Mouse (Mus musculus) spleen, adult 2 months (tissue): ENCODE measurements around the gene Jmjd1c.

Experiments
- CTCF ChIP-seq: fragments of 200-500 bp; IDR thresholded peaks from 2 replicates; pipeline ENCODE4 v1.5.1; 2011; ENCODE audit warnings: mild to moderate bottlenecking, inconsistent platforms; ENCODE audit not compliant: insufficient read depth, insufficient read length, insufficient replicate concordance; ENCODE audit errors: extremely low read depth
- POLR2A ChIP-seq: fragments of 200-500 bp; IDR thresholded peaks from 2 replicates; pipeline ENCODE4 v1.6.1; 2011; ENCODE audit warnings: low read depth, low read length, inconsistent platforms

GRCm38 (mm10) chr10:67100011-67100661 is 4.2 kb downstream of the Jmjd1c start:
- TF ChIP-seq CTCF (no peak), POLR2A (no peak)
